Mouse (Mus musculus) liver, adult 2 months (tissue): ENCODE results near the gene Fam76a.

Experiments
- CTCF ChIP-seq: fragments of 200-500 bp; IDR thresholded peaks from 2 replicates; pipeline ENCODE4 v1.5.1; 2011; ENCODE audit warnings: low read depth, low read length, control low read depth
- POLR2A ChIP-seq: fragments of 200-500 bp; IDR thresholded peaks from 2 replicates; pipeline ENCODE4 v1.6.1; 2011; ENCODE audit warnings: low read length, control low read depth; ENCODE audit not compliant: insufficient read depth; ENCODE audit errors: extremely low read depth

DNA sequence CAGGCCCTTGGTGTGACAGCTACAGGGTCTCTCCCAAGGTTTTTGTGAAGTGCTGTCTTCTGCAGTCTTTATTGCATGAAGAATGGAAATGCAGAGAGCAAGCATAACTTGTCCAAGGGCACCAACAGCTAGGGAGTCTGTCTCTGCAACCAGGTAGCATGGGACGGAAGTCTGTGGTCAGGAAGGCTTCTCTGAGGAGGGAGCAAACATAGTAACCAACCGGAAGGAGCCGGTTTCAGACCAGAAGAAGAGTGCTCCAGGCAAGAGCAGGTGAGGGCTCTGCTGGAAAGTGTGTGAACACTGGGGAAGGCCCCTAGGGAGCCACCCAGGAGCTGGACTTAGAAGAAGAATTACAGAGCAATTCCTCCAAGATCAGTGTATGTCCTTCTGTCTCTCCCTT, 49.7 kb upstream of the Fam76a start:
- TF ChIP-seq CTCF (no peak), POLR2A (no peak)
